Mouse (Mus musculus) hindbrain, embryonic 13.5 days (tissue): ENCODE data around the gene Ttc6. TPM values are rescaled to one million over a fixed set of nuclear protein-coding genes. Genes with fewer than 3 reads are reported as not detected.
A peak's percentile ranks its signal among the peaks of the same experiment; 100 is the strongest.

ENCODE experiments used
- ATAC-seq: fragments of 200-750 bp; cut with Nextera tagmentation; 2 replicates; pipeline ENCODE4 v1.8.0; 2017; ENCODE audit warnings: moderate TSS enrichment; ENCODE audit not compliant: low FRiP score
- H3K27ac ChIP-seq: fragments of 300-500 bp; sonication (generic); 2 replicates; pipeline ENCODE4 v1.5.1; 2015; ENCODE audit warnings: inconsistent platforms, mild to moderate bottlenecking, moderate library complexity
- H3K27me3 ChIP-seq: fragments of 300-500 bp; sonication (generic); 2 replicates; pipeline ENCODE4 v1.6.1; 2015; ENCODE audit warnings: mild to moderate bottlenecking, inconsistent platforms
- H3K36me3 ChIP-seq: fragments of 300-500 bp; sonication (generic); 2 replicates; pipeline ENCODE4 v1.6.1; 2015; ENCODE audit warnings: mild to moderate bottlenecking, inconsistent platforms
- H3K4me1 ChIP-seq: fragments of 300-500 bp; sonication (generic); replicated peaks from 2 replicates; pipeline ENCODE4 v1.6.1; 2015; ENCODE audit warnings: inconsistent platforms
- H3K4me2 ChIP-seq: fragments of 300-500 bp; sonication (generic); 2 replicates; pipeline ENCODE4 v1.6.1; 2015; ENCODE audit warnings: inconsistent platforms, mild to moderate bottlenecking, moderate library complexity
- H3K4me3 ChIP-seq: fragments of 300-500 bp; sonication (generic); 2 replicates; pipeline ENCODE4 v1.5.1; 2015; ENCODE audit warnings: mild to moderate bottlenecking, inconsistent platforms
- H3K9ac ChIP-seq: fragments of 300-500 bp; sonication (generic); 2 replicates; pipeline ENCODE4 v1.6.1; 2015; ENCODE audit warnings: mild to moderate bottlenecking, inconsistent platforms
- H3K9me3 ChIP-seq: fragments of 300-500 bp; sonication (generic); 2 replicates; pipeline ENCODE4 v1.6.1; 2016; ENCODE audit warnings: inconsistent platforms
- WGBS: fragments of 180-500 bp; shearing (Covaris S2); methylation state at CpG from one replicate; pipeline ENCODE4 v1.1.7; 2015; 5-methylcytosine and 5-hydroxymethylcytosine counted together
- polyA plus RNA-seq: library from polyadenylated mRNA; unstranded; fragments of >200 nt; fragmentation: Nextera tagmentation; extraction: Ambion mirVana; gene quantifications from 2 replicates; pipeline ENCODE4 v1.2.1, GENCODE M21; 2015

Gene Ttc6
- polyA plus RNA-seq, 1 experiment from 2014 or later = 0.75 TPM

DNA sequence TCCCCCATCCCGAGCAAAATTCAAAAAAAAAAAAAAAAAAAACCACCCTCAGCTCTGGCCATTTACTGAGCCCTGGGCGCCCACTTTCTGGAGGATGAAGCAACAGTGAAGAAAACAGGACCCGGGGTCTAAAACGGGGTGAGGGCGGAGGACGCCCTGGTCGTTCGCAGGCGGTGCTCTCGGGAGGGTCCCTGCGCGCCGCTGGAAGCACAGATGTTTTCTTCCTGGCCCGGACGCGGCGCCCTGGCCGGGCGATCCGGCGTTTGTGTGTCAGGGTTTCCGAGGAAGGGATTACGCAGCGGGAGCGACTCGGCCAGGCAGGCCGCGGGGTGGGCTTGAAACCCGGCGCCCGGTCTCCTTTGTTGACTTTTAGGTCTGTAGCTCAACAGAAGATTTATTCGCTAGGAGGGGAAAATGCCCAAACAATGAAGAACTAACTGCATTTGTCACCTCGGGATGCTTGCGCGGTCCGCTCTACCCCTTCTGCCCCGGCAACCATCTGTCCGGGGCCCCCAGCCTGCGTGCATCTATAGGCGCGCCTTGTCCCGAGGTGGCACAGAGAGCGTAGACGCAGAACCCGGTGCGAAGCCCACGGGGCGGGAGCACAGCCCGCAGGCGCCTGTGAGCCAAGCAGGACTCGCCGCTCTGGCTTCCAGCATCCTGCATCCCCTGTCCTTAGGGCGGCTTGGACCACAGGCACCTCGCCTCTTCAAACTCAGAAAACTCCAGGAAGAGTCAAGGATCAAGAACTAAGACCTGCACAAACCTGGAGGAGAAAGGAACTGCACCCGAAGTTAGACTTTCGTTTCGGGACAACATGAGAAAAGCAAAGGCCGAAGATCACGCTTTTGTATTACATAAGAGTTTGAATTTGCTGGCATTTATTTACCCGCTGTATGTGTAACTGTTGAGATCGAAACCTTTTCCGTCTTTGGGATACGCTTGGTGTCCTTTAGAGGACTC is 25.0 kb upstream of the Ttc6 start:
- Histone ChIP-seq H3K4me1 (peaks cover 11% of the 10 kb centered on the region), H3K9me3 (no peaks in the 10 kb centered on the region), H3K36me3 (no peaks in the 10 kb centered on the region), H3K4me3 (peak overlapping the region; percentile 23), H3K27me3 (peaks cover 91% of the 10 kb centered on the region), H3K4me2 (peak overlapping the region; percentile 35), H3K9ac (no peak overlapping the region), H3K27ac (peak overlapping the region; percentile 58)
- ATAC-seq = no peak; the same call in 1 of the 2 replicates
- under 1% methylated on average over 63 of the region's 63 CpGs for WGBS

DNA sequence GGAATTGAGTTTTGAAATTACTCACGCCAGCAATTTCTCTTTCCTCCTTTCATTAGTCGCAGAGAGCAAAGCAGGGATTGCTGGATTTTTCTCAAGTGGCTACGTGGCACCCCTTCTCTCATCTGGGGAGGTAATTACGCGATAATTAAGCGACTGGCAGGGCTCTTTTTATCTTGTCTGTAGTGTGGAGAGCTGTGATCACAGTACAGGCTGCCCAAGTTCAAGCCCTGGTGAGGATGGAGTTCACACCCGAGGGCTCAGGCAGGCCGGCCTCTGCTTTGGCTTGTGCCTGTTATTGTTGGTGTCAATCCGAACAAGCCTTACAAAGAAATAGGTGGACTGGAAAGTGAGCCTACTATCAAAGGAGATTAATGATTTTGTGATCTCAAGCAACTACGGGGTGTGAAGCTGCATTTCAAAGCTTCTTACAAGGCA is 24.3 kb upstream of the Ttc6 start:
- H3K4me3 ChIP-seq = peak overlapping the region; percentile 23
- no peak for ATAC-seq
- peaks cover 91% of the 10 kb centered on the region for H3K27me3 ChIP-seq
- H3K27ac ChIP-seq = no peak overlapping the region; the same call in 1 of the 2 replicates
- H3K4me2 ChIP-seq = no peak overlapping the region
- H3K36me3 ChIP-seq = no peaks in the 10 kb centered on the region
- peaks cover 11% of the 10 kb centered on the region for H3K4me1 ChIP-seq
- WGBS = 0% methylated on average over 10 of the region's 10 CpGs
- H3K9ac ChIP-seq = no peak overlapping the region
- no peaks in the 10 kb centered on the region for H3K9me3 ChIP-seq

DNA sequence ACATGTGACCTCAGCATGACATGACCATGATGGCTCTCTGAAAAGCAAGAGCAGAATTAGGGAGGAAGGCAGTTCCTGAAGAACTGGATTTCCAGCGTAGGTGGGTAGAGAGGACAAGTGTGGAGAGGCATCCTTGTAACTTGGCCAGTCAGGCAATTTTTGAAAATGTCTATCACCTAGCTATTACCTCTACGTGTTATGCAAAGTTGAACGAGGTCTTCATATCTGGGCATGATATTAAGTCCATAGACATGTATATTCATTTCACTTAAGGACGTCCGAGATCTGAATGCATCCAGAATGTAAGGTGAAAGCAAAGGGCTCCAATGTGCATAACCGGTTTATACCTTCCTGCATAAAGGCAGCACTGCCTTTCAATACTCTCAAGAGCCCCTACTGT is 22.8 kb upstream of the Ttc6 start:
- no peak overlapping the region for H3K4me2 ChIP-seq
- H3K9ac ChIP-seq = no peak overlapping the region
- ATAC-seq = no peak
- no peak overlapping the region for H3K4me3 ChIP-seq
- no peak overlapping the region for H3K27ac ChIP-seq
- H3K4me1 ChIP-seq = peaks cover 18% of the 10 kb centered on the region
- 10% methylated on average over 6 of the region's 6 CpGs for WGBS
- no peaks in the 10 kb centered on the region for H3K36me3 ChIP-seq
- H3K27me3 ChIP-seq = peaks cover 91% of the 10 kb centered on the region
- H3K9me3 ChIP-seq = no peaks in the 10 kb centered on the region

DNA sequence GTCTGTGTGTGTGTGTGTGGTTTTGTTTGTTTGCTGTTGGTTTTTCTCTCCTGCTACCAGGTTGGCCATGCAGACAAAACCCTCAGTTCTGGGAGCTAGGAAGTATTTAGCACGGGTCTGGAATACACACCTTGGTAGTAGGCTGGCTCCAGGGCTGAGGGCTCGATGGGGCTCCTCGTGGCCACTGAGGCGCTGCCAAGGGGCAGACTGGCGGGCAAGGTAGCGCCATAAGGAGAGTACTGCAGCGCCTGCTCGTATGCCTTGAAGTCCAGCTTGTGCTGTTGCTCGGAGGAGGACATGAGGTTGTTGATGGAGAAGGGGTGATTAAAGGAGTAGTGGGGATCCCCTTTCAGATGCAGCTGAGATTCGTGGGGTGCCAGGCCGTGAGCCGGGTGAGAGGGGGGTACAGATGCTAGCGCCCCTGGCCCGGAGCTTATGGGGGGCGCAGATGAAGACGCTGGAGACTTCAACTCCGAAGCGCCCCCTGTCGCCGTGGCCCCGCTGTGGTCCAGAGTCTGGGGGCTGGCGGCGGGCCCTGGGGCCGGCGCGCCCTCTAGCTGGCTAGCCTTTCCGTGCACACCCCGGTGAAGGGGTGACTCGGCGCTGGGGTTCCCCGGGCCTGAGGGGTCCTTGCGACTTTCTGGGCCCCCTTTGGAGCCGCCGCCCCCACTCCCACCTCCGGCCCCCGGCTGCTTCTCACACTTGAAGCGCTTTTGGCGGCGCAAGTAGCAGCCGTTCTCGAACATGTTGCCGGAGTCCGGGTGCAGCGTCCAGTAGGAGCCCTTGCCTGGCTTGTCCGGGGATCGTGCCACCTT is 21.8 kb upstream of the Ttc6 start:
- no peaks in the 10 kb centered on the region for H3K36me3 ChIP-seq
- H3K4me3 ChIP-seq = peak overlapping the region; percentile 21
- H3K27ac ChIP-seq = no peak overlapping the region
- 1% methylated on average over 46 of the region's 46 CpGs for WGBS
- no peaks in the 10 kb centered on the region for H3K9me3 ChIP-seq
- 0 out of 2 replicates have a peak overlapping the region, but pooled peaks have one; percentile 5 for H3K9ac ChIP-seq
- ATAC-seq = no peak
- 0 out of 2 replicates have a peak overlapping the region, but pooled peaks have one; percentile 8 for H3K4me2 ChIP-seq
- H3K4me1 ChIP-seq = peaks cover 20% of the 10 kb centered on the region
- peaks cover 91% of the 10 kb centered on the region for H3K27me3 ChIP-seq

DNA sequence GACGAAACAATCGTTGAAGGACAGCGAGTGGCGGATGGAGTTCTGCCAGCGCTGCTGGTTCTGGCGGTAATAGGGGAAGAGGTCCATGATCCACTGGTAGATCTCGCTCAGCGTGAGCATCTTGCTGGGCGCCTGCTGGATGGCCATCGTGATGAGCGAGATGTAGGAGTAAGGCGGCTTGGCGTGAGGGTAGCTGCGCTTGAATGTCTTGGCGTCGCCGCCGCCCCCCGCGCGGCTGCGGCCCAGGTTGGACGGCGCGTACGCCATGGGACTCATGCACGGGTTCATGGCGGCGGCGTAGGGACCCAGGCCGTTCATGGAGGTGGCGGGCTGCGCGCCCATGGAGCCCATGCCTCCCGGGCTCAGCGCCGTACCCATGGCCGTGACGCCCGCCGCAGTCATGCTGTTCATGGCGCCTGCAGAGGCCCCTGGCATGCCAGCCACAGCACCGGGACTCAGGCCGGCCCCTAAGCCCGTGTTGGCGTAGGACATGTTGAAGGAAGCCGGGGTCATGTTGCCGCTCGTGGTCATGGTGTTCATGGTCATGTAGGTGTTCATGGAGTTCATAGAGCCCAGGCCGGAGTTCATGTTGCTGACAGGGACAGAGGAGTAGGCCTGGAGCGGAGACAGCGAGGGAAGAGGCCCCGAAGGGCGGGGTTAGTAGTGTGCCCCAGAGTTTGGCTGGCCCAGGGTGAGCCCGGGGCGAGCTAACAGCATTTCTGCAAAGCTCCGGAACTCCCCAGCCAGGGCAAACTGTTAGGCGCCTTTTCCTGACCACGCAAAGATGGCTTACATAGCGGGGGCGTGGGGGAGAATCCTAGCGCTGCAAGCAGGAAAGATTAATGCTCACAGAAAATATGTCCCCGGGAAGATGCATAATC is 20.9 kb upstream of the Ttc6 start:
- WGBS = 1% methylated on average over 63 of the region's 63 CpGs
- Histone ChIP-seq H3K9me3 (no peaks in the 10 kb centered on the region), H3K36me3 (no peaks in the 10 kb centered on the region), H3K27me3 (peaks cover 96% of the 10 kb centered on the region), H3K9ac (0 out of 2 replicates have a peak overlapping the region, but pooled peaks have one; percentile 5), H3K27ac (no peak overlapping the region), H3K4me1 (peaks cover 20% of the 10 kb centered on the region), H3K4me3 (peak overlapping the region; percentile 21), H3K4me2 (0 out of 2 replicates have a peak overlapping the region, but pooled peaks have one; percentile 15)
- ATAC-seq = peak; percentile 8; the same call in 1 of the 2 replicates

DNA sequence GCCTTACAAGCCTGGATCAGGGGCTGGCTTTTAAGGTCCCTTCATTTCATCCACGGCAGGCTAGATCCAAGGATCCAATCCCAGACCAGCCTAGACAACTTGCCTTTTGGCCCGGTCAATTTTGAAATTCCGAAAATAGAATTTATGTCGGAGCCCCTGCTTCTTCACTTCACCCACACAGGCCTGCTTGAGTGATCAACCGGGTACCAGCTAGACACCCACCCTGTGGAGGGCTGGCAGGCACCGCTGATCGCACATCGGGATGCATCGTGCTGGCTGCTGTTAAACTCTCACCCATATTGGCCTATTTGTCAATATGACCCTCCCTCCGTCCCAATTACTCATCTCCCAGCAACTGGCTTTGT is 20.3 kb upstream of the Ttc6 start:
- no peaks in the 10 kb centered on the region for H3K9me3 ChIP-seq
- H3K4me1 ChIP-seq = peaks cover 17% of the 10 kb centered on the region
- no peak overlapping the region for H3K9ac ChIP-seq
- under 1% methylated on average over 10 of the region's 10 CpGs for WGBS
- H3K27me3 ChIP-seq = peaks cover 96% of the 10 kb centered on the region
- H3K27ac ChIP-seq = no peak overlapping the region
- no peak for ATAC-seq
- peak overlapping the region; percentile 21; the same call in 1 of the 2 replicates for H3K4me3 ChIP-seq
- H3K4me2 ChIP-seq = no peak overlapping the region
- no peaks in the 10 kb centered on the region for H3K36me3 ChIP-seq

DNA sequence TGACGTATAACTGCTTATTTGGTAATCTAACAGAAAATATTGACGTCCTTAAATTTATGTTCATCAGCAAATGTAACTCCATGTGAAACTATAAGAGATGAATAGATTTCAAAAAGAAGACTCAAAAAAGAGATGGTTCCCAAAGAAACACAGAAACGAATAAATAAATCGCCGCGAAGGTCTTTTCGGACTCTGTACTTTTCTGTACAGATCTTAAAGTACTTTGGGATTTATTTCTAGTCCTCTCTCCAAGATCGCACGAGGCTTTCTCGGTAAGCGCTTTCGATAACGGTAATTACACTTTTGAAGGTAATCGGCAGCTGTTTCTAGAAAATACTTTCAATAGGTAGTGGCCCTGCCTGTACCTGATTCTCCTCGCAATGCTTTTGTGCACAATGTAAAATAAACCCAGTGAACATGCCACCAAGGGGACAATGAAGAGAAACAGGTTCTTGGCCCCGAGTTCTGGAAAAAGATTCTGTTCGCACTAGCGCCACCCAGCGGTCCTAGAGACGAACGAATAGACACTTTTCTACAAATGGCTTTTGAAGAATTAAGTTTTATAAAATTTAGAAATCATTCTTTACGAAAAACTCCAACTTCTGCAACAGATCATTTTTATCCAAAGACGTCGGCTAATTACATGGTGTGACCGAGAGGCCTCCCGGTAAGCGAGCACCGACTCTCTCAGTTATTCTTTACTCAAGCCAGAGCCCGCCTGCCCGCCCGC is 19.1 kb upstream of the Ttc6 start:
- H3K4me1 ChIP-seq = peaks cover 12% of the 10 kb centered on the region
- peak overlapping the region; percentile 43 for H3K4me3 ChIP-seq
- no peak overlapping the region for H3K27ac ChIP-seq
- H3K4me2 ChIP-seq = peak overlapping the region; percentile 56
- 0 out of 2 replicates have a peak overlapping the region, but pooled peaks have one; percentile 55 for H3K9ac ChIP-seq
- no peak for ATAC-seq
- no peaks in the 10 kb centered on the region for H3K9me3 ChIP-seq
- H3K27me3 ChIP-seq = peaks cover 96% of the 10 kb centered on the region
- WGBS = 2% methylated on average over 31 of the region's 31 CpGs
- no peaks in the 10 kb centered on the region for H3K36me3 ChIP-seq

DNA sequence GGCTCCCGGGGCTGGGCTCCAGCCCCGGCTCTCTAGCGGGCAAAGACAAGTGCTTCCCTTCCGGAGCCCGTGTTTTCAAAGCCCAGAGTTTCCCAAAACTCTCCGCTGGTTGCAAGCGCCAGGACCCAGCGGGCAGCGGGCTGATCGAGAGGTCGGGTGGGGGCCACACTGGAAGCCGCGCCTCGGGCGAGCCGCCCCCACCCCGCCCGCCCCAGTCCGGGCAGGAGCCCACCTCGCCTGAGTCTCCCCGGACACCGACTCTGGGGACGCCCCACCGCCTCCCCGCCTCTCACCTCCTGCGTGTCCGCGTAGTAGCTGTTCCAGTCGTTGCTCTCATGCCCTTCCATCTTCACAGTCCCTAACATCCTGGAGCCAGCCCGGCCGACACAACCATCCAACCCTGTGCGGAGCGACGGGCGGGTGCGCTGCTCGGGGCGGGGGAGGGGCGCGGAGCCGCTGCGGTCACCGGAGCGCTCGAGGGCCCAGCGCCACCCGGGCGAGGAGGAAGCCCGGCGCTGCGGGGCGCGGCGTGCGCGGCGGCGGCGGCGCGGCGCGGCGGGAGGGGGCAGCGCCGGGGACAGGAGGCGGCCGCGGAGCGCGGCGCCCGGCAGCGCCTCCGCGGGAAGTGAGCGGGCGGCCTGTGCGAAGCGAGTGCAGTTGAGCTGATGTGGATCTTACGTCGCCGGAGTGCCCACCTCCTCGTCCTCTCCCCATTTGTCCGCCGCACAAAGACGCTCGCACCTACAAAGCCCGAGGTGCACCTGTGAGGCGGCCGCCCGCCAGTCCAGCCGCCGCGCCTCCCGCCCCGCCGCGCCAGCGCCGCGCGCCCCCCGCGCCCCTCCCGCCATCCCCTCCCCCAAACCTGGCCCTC is 18.3 kb upstream of the Ttc6 start:
- under 1% methylated on average over 101 of the region's 106 CpGs for WGBS

DNA sequence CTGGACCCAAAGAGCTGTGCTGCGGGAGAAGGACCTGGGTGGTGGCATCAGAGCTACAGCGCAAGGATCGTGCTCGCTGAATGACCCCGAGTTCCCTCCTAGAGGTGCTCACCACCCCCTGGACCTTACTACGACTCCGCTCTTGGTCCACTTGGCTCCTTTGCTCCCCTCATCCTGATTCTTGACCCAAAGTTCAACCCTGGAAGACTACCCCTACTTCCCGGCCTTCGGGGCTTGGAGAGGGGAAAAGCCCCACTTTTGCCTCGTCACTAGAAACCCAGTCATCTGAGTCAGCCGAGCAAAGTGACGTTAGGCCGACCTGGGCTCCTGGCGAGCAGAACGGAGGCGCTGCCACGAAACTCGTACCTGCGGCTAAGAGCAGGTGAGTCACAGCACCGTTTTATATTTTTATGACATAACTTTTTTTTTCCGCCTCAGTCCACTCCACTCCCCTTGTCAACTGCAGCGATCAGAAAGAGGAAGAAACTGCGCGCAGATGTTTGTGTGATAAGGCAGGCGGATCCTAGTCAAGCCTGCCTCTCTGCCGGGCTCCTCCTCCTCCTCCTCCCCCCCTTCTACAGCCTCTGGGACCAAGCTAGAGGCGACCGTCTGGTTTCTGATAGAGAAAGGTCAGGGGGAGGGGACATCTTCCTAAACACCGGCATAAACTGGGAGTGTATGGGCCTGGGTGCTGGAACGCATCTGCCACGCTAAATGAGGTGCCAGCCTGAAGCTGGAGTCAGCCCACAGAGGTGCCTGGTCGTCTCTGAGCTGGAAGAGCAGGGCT is 17.3 kb upstream of the Ttc6 start, which contains the start of gene Foxa1:
Gene Foxa1 (minus strand): TSS at position 502 of the 787 bp plus-strand sequence.
- no peaks in the 10 kb centered on the region for H3K36me3 ChIP-seq
- peaks cover 12% of the 10 kb centered on the region for H3K4me1 ChIP-seq
- peak within 1 kb of the TSS; percentile 55 for H3K9ac ChIP-seq
- no peak for ATAC-seq
- under 1% methylated on average over 31 of the region's 32 CpGs for WGBS
- peaks cover 100% of the 10 kb centered on the region for H3K27me3 ChIP-seq
- no peaks in the 10 kb centered on the region for H3K9me3 ChIP-seq
- peak within 1 kb of the TSS; percentile 43 for H3K4me3 ChIP-seq
- H3K4me2 ChIP-seq = peak within 1 kb of the TSS; percentile 56
- H3K27ac ChIP-seq = no peak within 1 kb of the TSS

More for the DNA sequence above, 18.3 kb upstream of the Ttc6 start:
- Histone ChIP-seq H3K4me1 (peaks cover 12% of the 10 kb centered on the region), H3K27me3 (peaks cover 100% of the 10 kb centered on the region), H3K4me3 (peak overlapping the region; percentile 43), H3K36me3 (no peaks in the 10 kb centered on the region), H3K4me2 (peak overlapping the region; percentile 56), H3K27ac (no peak overlapping the region), H3K9ac (peak overlapping the region; percentile 55), H3K9me3 (no peaks in the 10 kb centered on the region)
- ATAC-seq = peak; percentile 51

DNA sequence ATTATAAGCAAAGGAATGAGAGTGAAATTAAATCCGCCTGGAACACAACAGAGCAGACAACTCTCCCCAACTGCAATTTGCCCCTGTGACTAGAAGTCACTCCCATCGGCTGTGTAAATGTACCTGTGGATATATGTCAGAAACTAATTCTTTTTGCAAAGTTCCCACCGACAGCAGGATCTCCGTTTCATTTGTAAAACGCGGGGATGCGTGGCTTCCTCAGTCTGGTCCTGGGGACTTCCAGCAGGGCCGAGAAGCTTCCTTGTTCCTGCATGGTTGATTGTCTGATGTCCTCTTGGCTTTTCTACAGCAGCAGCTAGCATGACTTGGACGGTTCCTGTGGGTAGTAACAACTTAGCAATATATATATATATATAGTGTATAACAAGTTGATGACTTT is 16.0 kb upstream of the Ttc6 start:
- Histone ChIP-seq H3K4me2 (no peak overlapping the region), H3K4me1 (peaks cover 12% of the 10 kb centered on the region), H3K36me3 (no peaks in the 10 kb centered on the region), H3K27ac (no peak overlapping the region), H3K9ac (no peak overlapping the region), H3K9me3 (no peaks in the 10 kb centered on the region), H3K27me3 (peaks cover 100% of the 10 kb centered on the region), H3K4me3 (no peak overlapping the region)
- no peak for ATAC-seq
- 3% methylated on average over 9 of the region's 9 CpGs for WGBS
